Mouse (Mus musculus): ENCODE measurements around the gene Fcgr1.

DNA sequence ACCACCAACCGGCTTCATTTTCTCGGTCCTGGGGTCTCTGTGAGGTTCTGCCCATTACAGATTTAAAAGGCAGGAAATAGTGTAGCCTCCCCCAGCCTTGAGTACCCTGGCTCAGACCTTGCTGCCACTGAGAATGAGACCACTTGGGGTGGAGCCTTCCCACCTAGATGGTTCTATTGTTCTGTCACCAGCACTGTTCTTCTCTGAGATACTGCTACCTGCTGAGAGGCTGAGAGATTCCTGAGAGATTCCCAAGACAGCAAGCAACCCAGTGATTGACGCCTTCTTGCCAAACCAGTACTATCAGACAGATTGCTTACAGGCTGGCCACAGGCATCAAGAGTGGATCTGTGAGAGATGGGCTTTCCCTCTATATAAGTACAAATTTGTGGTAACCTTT lies 4.6 kb downstream of the Fcgr1 start:
- TF ChIP-seq POLR2A (IDR thresholded peaks at IDR 0.05; ENCODE audit: insufficient read depth, low read length) (no peak), EP300 (IDR thresholded peaks at IDR 0.05; ENCODE audit: insufficient read depth, low read depth, low read length) (no peak)
